Mouse (Mus musculus) urinary bladder, postnatal 36 days (tissue): ENCODE results near the gene Entpd7.

Source experiments
- DNase-seq, 2 experiments: peaks; one replicate each; pipeline ENCODE4 v3.0.0; 2022; ENCODE audit warnings: low spot score in 2 of 2, mixed read lengths in 1 of 2

Entpd7 gene

DNA sequence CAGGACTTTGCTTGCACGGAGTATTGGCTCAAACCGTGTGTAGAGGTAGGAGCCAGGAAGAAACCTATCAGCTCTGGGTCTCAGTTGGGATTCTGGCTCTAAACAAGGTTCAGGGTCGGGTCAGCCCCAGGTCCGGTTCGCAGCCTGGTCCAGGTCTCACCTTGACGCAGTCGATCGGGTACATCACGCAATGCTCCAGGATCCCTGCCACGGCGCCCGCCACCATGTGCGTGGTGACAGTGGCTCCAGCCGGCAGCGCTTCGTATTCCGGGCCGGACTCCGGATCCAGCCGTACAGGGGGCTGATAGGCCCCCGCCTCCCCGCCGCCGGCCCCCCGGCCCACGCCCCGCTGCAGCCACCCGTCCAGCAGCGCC lies 15.2 kb upstream of the Entpd7 start:
- DNase-seq: peak in 1 of 2 experiments; percentile 34

DNA sequence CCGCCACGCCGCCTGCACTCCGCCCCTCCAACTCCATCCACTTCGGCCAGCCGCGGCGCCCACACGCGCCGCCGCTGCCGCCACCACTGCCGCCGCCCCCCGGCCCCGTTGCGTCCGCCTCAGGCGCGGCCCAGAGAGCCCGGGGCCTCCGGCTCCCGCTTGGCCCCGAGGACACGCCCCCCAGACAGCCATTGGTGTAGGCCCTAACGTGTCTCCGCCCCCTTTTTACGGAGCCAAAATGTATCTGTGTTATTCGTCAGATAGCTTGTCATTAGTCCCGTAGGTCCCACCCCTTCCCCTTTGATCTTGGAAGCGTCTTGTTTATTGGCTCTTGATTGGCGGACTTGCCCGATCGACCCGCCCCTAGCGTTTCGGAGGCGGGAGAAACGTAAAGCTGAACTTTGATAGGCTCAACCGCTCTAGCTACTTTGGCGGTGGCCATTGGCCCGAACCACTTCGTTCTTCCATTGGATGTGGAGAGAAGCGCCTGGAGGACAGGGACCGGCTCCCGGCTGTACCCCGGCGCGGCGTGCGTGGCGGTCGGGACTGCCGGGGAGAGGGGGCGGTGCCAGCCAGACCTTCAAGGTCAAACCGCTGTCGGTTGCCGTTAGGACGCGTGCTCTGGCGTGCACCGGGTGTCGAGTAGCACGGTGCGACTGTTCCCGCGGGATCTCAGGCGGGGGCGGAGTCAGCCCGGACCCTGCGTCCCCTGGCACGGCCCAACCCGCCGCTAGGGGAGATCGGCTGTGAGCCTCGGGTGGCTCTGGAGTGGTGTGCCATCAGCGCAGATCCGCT lies 14.5 kb upstream of the Entpd7 start, which contains the start of gene Slc25a28:
TSS of gene Slc25a28 (minus strand) at position 152 of the 795 bp plus-strand sequence.
- DNase-seq: peak; percentile 97 to 98

- peak; percentile 39 to 57 for DNase-seq
Observed at GRCm38 (mm10) chr19:43675525-43676400, 13.7 kb upstream of the Entpd7 start.

- no peak for DNase-seq
Observed at GRCm38 (mm10) chr19:43678467-43679003, 10.9 kb upstream of the Entpd7 start.

DNA sequence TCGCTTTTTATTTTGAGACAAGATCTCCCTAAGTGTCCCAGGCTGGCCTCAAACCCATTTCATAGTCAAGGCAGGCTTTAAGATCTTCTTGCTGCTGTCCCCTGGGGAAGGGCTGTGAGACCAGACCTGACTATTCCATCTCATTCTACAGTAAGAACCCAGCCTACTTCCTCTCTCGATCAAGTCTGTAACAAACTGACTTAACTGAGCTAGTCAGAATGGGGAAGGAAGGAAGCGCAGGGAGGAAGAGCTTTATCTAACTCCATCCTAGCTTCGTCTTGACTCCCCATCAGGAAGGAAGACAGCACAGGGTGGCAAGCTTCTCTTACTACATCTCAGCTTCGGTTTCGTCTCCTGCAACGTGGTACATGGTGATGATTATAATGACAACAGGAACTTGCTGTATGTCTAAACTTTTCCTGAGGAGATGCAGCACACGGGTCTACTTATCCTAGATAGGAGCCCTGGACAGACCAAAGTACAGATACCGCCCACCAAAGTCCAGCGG lies 9.9 kb upstream of the Entpd7 start:
- no peak for DNase-seq

DNA sequence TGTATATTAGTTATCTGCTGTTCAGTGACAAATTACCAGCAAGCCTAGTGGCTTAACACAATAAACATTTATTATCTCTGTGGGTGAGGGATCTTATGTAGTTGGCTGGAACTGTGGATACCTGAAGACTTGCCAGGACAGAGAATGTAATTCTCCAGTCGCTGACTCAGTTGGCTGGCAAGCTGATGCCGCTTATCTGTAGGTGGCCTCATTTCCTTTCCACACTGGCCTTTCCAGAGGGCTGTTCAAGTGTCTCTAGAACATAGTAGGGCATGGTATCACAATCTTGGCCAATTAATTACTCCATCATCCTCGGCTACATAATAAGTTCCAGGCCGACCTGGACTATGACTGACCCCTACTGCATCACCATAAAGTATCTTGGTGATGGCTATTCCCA lies 7.9 kb upstream of the Entpd7 start:
- DNase-seq: no peak

- DNase-seq: no peak
Observed at GRCm38 (mm10) chr19:43692815-43693214, 3.3 kb downstream of the Entpd7 start.

- DNase-seq: no peak
Observed at GRCm38 (mm10) chr19:43695514-43695964, 6.1 kb downstream of the Entpd7 start.

DNA sequence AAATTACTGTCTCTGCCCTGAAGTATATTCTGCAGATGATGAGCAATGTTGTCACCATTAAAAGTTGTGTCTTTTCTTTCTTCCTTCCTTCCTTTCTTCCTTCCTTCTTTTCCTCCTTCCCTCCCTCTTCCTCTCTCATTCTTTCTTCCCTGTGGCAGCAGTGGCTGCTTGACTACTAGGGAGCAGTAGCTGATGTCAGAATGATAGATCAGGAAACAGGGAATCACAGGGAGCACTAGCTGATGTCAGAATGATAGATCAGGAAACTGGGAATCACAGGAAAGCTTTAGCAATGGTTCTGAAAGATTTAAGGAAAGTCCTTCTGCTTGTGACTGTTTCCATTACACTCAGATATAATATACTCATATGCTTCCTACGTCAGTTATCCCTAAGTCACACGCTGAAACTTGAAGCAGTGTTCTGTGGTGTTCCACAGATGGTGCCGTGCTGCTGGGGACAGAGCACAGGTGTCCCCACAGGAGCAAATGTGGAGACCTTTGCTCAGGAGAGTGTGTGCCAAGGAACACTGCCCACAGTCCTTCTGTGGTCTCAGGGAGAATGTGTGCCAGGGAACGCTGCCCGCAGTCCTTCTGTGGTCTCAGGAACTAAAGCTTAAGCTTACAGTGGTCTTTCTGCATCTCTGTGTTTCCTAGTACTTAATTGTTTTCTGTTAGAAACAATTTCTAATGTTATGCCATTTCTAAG lies 8.3 kb downstream of the Entpd7 start:
- DNase-seq: no peak

GRCm38 (mm10) chr19:43699021-43699762 lies 9.7 kb downstream of the Entpd7 start:
- no peak for DNase-seq

GRCm38 (mm10) chr19:43699763-43700155 lies 10.3 kb downstream of the Entpd7 start:
- DNase-seq: no peak

DNA sequence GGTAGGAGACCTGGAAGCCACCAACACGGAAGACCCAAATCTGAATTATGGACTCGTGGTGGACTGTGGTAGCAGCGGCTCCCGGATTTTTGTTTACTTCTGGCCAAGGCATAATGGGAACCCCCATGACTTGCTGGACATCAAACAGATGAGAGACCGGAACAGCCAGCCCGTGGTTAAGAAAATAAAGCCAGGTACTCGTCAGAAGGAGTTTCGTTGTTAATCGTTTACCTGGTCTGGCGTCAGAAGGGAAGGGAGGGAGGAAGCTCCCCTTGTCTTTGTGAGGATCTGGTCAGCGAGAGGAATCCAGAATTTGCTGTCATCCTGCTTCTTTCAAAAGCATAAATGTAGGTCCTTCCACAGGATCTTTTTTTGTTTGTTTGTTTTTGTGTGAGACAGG lies 14.7 kb downstream of the Entpd7 start:
- DNase-seq: no peak

- DNase-seq: no peak
Observed at GRCm38 (mm10) chr19:43704787-43705497, 15.5 kb downstream of the Entpd7 start.

DNA sequence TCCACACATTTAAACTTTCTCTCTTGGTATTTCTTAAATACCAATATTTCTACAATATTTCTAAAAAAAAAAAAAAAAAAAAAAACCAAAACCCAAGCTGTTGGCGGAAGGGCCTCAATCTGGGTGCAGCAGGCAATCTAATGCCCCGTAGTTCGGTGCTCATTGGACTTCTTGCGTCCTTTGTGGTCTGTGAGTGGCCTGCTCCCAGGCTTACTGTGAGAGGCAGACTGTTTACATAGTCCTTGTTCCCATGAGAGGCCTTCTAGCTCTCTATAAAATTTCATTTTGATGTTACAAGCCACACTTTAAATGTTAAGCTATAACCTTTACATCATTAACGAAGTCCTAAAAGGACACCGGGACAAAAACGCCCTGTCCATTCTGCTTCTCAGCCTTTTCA lies 18.7 kb downstream of the Entpd7 start:
- DNase-seq: no peak

DNA sequence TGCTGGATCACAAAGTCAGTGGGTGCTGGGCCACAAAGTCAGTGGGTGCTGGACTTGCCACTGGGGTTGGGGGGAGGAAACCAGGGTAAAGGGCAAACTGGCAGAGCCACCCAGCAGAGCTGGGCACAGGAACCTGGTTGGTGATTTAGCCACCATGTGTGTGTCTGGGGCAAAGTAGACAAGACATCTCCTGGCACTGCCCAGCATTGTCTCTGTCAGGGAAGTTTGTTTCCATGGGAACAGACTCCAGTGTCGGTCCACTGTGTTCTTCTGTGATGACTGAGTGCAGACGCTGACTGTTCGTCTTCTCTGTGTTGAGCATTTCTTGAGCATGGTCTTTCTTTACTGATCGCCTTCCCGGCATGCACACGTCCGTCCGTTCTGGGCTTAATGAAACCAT lies 19.8 kb downstream of the Entpd7 start:
- no peak for DNase-seq

GRCm38 (mm10) chr19:43711159-43711916 lies 21.9 kb downstream of the Entpd7 start:
- no peak for DNase-seq

- DNase-seq: no peak
Observed at GRCm38 (mm10) chr19:43711971-43712370, 22.5 kb downstream of the Entpd7 start.

DNA sequence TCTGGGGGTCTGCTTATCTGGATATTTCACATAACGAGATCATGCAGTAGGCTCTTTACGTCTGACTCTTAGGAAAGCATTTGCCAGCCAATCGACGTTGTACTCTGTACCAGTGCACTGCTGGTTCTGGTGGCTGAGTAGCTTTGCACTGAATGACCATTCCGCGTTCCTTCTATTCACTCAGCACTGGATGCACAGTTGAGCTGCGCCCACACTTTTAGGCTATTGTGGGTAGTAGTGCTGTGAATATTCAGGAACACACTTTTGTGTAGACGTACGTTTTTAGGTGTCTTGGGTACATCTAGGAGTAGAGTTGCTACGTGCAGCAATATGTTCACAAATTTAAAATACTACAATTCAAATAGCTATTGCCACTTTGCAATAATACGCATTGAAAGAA lies 30.6 kb downstream of the Entpd7 start:
- DNase-seq: no peak

GRCm38 (mm10) chr19:43722891-43723290 lies 33.4 kb downstream of the Entpd7 start:
- no peak for DNase-seq
